Mouse (Mus musculus) megakaryocyte, embryonic 14.5 days (primary cell): ENCODE results near the gene Wdr81.

Experiments
- FLI1 ChIP-seq: IDR thresholded peaks from 2 replicates; pipeline ENCODE4 v1.6.1; 2012; ENCODE audit warnings: low read length, inconsistent platforms, mixed read lengths
- GATA1 ChIP-seq: IDR thresholded peaks from 3 replicates; pipeline ENCODE4 v1.6.1; 2012; ENCODE audit warnings: mixed read lengths, low read length, inconsistent platforms, borderline replicate concordance

GRCm38 (mm10) chr11:75399411-75399841 lies 55.1 kb downstream of the Wdr81 start:
- TF ChIP-seq GATA1 (no peak), FLI1 (no peak)
